Mouse (Mus musculus): Measurements from ENCODE around the gene Fip1l1.

- no peak for TF ChIP-seq CTCF (IDR thresholded peaks at IDR 0.05; ENCODE audit: low read depth, low read length)
- no peak for TF ChIP-seq EP300 (IDR thresholded peaks at IDR 0.05; ENCODE audit: insufficient read depth, low read depth, low read length)
- no peak for TF ChIP-seq POLR2A (IDR thresholded peaks at IDR 0.05; ENCODE audit: insufficient read depth, low read length)
Measured at GRCm38 (mm10) chr5:74571767-74572166, 36.5 kb downstream of the Fip1l1 start.
